Mouse (Mus musculus) small intestine, adult 2 months (tissue): Measurements from ENCODE around the gene Pnpo.

ENCODE experiments used
- CTCF ChIP-seq: fragments of 200-500 bp; IDR thresholded peaks from 2 replicates; pipeline ENCODE4 v1.5.1; 2012; ENCODE audit warnings: low read depth, mild to moderate bottlenecking, control low read depth, inconsistent platforms, low read length, moderate library complexity, mixed read lengths; ENCODE audit not compliant: insufficient replicate concordance, insufficient read length; ENCODE audit errors: extremely low read depth
- POLR2A ChIP-seq: fragments of 200-500 bp; IDR thresholded peaks from 2 replicates; pipeline ENCODE4 v1.6.1; 2012; ENCODE audit warnings: low read depth, mild to moderate bottlenecking, control low read depth, inconsistent platforms, low read length, moderate library complexity

DNA sequence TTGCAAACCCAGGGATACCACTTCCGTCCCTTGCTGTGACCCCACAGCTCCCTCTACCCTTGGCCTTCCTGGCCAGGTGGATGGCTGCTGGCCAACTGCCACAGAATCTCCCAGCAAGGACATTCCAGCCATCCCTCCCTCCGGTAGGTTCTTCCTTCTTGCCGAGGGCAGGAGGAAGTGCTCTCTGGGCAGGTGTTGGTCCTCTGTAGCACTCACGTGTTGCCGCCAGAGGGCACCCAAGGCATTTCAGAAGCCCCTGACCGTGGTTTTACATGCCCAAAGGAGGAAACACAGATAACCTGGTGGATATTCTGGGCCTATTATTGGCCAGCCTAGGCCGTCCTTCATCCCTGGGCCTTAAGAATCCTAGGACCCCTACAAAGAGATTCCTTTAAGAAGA lies 38.6 kb upstream of the Pnpo start:
- TF ChIP-seq CTCF (peak; percentile 94), POLR2A (no peak)
